Mouse (Mus musculus) liver, postnatal 0 days (tissue): ENCODE measurements around the gene Pkd2.

Experiments
- CTCF ChIP-seq: sonication (generic); IDR thresholded peaks from 2 replicates; pipeline ENCODE4 v1.5.1; 2016; ENCODE audit warnings: antibody characterized with exemption, low read depth
- EP300 ChIP-seq: IDR thresholded peaks from 2 replicates; pipeline ENCODE4 v1.6.1; 2016; ENCODE audit warnings: antibody characterized with exemption, low read depth, mild to moderate bottlenecking

GRCm38 (mm10) chr5:104459706-104460455, 631 bp downstream of the Pkd2 start:
- no peak for TF ChIP-seq CTCF
- TF ChIP-seq EP300: no peak
